Mouse (Mus musculus) erythroblast, embryonic 14.5 days (primary cell): Measurements from ENCODE around the gene Pgghg.

Experiments
- GATA1 ChIP-seq: IDR thresholded peaks from 2 replicates; pipeline ENCODE4 v1.6.1; 2012; ENCODE audit warnings: low read length, inconsistent platforms, mixed read lengths
- TAL1 ChIP-seq: IDR thresholded peaks from 3 replicates; pipeline ENCODE4 v1.6.1; 2012; ENCODE audit warnings: low read length, inconsistent platforms, mixed read lengths

DNA sequence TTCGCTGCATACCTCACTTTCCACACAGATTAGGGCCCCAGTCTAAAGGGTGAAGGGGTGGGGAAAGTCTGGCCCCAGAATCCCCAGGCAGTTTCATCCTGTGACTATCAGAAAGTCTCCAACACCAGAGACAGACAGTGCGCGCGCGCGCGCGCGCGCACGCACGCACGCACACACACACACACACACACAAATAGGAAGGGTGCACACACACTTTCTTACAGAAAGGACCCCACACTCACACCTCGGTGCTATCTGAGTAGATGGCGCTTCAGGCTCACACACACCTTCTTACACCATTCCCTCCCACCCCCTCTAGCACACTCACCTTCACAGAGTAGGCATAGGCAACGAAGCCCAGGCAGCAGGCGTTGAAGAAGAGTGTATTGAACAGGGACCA, 14.2 kb downstream of the Pgghg start:
- TF ChIP-seq TAL1 (no peak), GATA1 (no peak)
